Mouse (Mus musculus): ENCODE data around the gene Dguok.

Dguok gene

GRCm38 (mm10) chr6:83441259-83442061 is 65.3 kb downstream of the Dguok start:
- in situ Hi-C loops (cut with MboI; ENCODE audit: low pct_unique_long_range_greater_than_20kb in 1 of 2, low sequenced_read_pairs in 2 of 2, unreplicated experiment in 1 of 2): no loop called here

GRCm38 (mm10) chr6:83440510-83441258 is 66.1 kb downstream of the Dguok start:
- in situ Hi-C loops (cut with MboI; ENCODE audit: low pct_unique_long_range_greater_than_20kb in 1 of 2, low sequenced_read_pairs in 2 of 2, unreplicated experiment in 1 of 2): no loop called here

- in situ Hi-C loops (cut with MboI; ENCODE audit: low pct_unique_long_range_greater_than_20kb in 1 of 2, low sequenced_read_pairs in 2 of 2, unreplicated experiment in 1 of 2): no loop called here
Observed at GRCm38 (mm10) chr6:83440197-83440509, 66.6 kb downstream of the Dguok start.

GRCm38 (mm10) chr6:83439781-83440180 is 67.0 kb downstream of the Dguok start:
- in situ Hi-C loops (cut with MboI; ENCODE audit: low pct_unique_long_range_greater_than_20kb in 1 of 2, low sequenced_read_pairs in 2 of 2, unreplicated experiment in 1 of 2): no loop called here

GRCm38 (mm10) chr6:83439119-83439767 is 67.5 kb downstream of the Dguok start:
- in situ Hi-C loops (cut with MboI; ENCODE audit: low pct_unique_long_range_greater_than_20kb in 1 of 2, low sequenced_read_pairs in 2 of 2, unreplicated experiment in 1 of 2): no loop called here

- in situ Hi-C loops (cut with MboI; ENCODE audit: low pct_unique_long_range_greater_than_20kb in 1 of 2, low sequenced_read_pairs in 2 of 2, unreplicated experiment in 1 of 2): no loop called here
Observed at GRCm38 (mm10) chr6:83438584-83438983, 68.2 kb downstream of the Dguok start.

GRCm38 (mm10) chr6:83437802-83438201 is 69.0 kb downstream of the Dguok start:
- in situ Hi-C loops (cut with MboI; ENCODE audit: low pct_unique_long_range_greater_than_20kb in 1 of 2, low sequenced_read_pairs in 2 of 2, unreplicated experiment in 1 of 2): no loop called here

GRCm38 (mm10) chr6:83437225-83437624 is 69.5 kb downstream of the Dguok start:
- in situ Hi-C loops (cut with MboI; ENCODE audit: low pct_unique_long_range_greater_than_20kb in 1 of 2, low sequenced_read_pairs in 2 of 2, unreplicated experiment in 1 of 2): no loop called here

GRCm38 (mm10) chr6:83436547-83436946 is 70.2 kb downstream of the Dguok start:
- in situ Hi-C loops (cut with MboI; ENCODE audit: low pct_unique_long_range_greater_than_20kb in 1 of 2, low sequenced_read_pairs in 2 of 2, unreplicated experiment in 1 of 2): no loop called here

GRCm38 (mm10) chr6:83435174-83435573 is 71.6 kb downstream of the Dguok start:
- in situ Hi-C loops (cut with MboI; ENCODE audit: low pct_unique_long_range_greater_than_20kb in 1 of 2, low sequenced_read_pairs in 2 of 2, unreplicated experiment in 1 of 2): no loop called here

GRCm38 (mm10) chr6:83433546-83433945 is 73.2 kb downstream of the Dguok start:
- in situ Hi-C loops (cut with MboI; ENCODE audit: low pct_unique_long_range_greater_than_20kb in 1 of 2, low sequenced_read_pairs in 2 of 2, unreplicated experiment in 1 of 2): no loop called here

- in situ Hi-C loops (cut with MboI; ENCODE audit: low pct_unique_long_range_greater_than_20kb in 1 of 2, low sequenced_read_pairs in 2 of 2, unreplicated experiment in 1 of 2): no loop called here
Observed at GRCm38 (mm10) chr6:83432966-83433365, 73.8 kb downstream of the Dguok start.

Data from mouse embryonic stem cell (cell line).